Mouse (Mus musculus) urinary bladder, postnatal 14 days (tissue): ENCODE results near the gene Cdc7.

Experiments used
- DNase-seq: peaks from one replicate; pipeline ENCODE4 v3.0.0; 2021; ENCODE audit warnings: low spot score

The Cdc7 gene

GRCm38 (mm10) chr5:107023951-107024350, 59.8 kb downstream of the Cdc7 start:
- DNase-seq = no peak

- DNase-seq = no peak
Measured at GRCm38 (mm10) chr5:107025371-107025770, 61.2 kb downstream of the Cdc7 start.

- DNase-seq = peak; percentile 68
Measured at GRCm38 (mm10) chr5:107025809-107026208, 61.7 kb downstream of the Cdc7 start.

GRCm38 (mm10) chr5:107027616-107028015, 63.5 kb downstream of the Cdc7 start:
- DNase-seq = no peak

GRCm38 (mm10) chr5:107028557-107028956, 64.4 kb downstream of the Cdc7 start:
- no peak for DNase-seq

GRCm38 (mm10) chr5:107029801-107030200, 65.7 kb downstream of the Cdc7 start:
- no peak for DNase-seq

DNA sequence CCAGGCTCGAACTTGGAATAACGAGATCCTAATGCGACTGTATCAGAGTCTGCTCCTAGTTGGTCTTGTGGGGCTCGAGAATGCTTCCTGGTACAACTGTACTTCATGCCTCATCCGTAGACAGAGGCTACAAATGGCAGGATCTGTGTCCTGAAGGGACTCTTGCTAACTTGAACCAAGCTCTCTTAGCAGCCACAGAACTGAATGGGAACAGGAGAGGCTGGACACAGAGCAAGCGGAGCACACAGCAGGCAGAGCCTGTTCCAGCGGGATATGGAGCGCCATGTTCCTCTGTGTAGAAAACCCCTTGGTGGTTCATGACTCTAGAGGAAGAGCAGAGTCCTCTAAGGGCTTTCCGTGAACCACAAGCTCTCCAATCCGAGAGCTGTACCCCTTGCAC, 66.7 kb downstream of the Cdc7 start:
- DNase-seq = no peak
